Mouse (Mus musculus) spleen, adult 2 months (tissue): ENCODE data around the gene Mapk7. TPM values are rescaled to one million over a fixed set of nuclear protein-coding genes. Genes with fewer than 3 reads are reported as not detected.
A peak's percentile ranks its signal among the peaks of the same experiment; 100 is the strongest.

Experiments used
- DNase-seq, 2 experiments: peaks; one replicate each; pipeline versions ENCODE4 v3.0.0 to v3.0.0-alpha.2; 2012 to 2021; ENCODE audit warnings: low spot score in 2 of 2, low read depth in 1 of 2
- H3K27ac ChIP-seq: fragments of 200-500 bp; 2 replicates; pipeline ENCODE4 v1.5.1; 2012; ENCODE audit warnings: low read length, inconsistent platforms; ENCODE audit not compliant: insufficient read depth
- H3K27me3 ChIP-seq: fragments of 200-500 bp; 2 replicates; pipeline ENCODE4 v1.6.1; 2012; ENCODE audit warnings: mild to moderate bottlenecking, moderate library complexity, low read length, inconsistent platforms; ENCODE audit not compliant: control insufficient read depth, insufficient read depth
- H3K36me3 ChIP-seq: fragments of 200-500 bp; 2 replicates; pipeline ENCODE4 v1.6.1; 2012; ENCODE audit warnings: mild to moderate bottlenecking, low read length, inconsistent platforms; ENCODE audit not compliant: control insufficient read depth, insufficient read depth
- H3K4me1 ChIP-seq: fragments of 200-500 bp; 2 replicates; pipeline ENCODE4 v1.6.1; 2011; ENCODE audit warnings: inconsistent platforms; ENCODE audit not compliant: control insufficient read depth, insufficient read depth, insufficient read length
- H3K4me3 ChIP-seq: fragments of 200-500 bp; 2 replicates; pipeline ENCODE4 v1.5.1; 2011; ENCODE audit warnings: mild to moderate bottlenecking, inconsistent platforms; ENCODE audit not compliant: insufficient read depth, insufficient read length; ENCODE audit errors: extremely low read depth
- CTCF ChIP-seq: fragments of 200-500 bp; IDR thresholded peaks from 2 replicates; pipeline ENCODE4 v1.5.1; 2011; ENCODE audit warnings: mild to moderate bottlenecking, inconsistent platforms; ENCODE audit not compliant: insufficient read depth, insufficient read length, insufficient replicate concordance; ENCODE audit errors: extremely low read depth
- POLR2A ChIP-seq: fragments of 200-500 bp; IDR thresholded peaks from 2 replicates; pipeline ENCODE4 v1.6.1; 2011; ENCODE audit warnings: low read depth, low read length, inconsistent platforms
- WGBS: fragments of 180-500 bp; shearing (Covaris S2); methylation state at CpG from one replicate; pipeline ENCODE4 v1.1.7; 2018; 5-methylcytosine and 5-hydroxymethylcytosine counted together
- polyA plus RNA-seq: library from polyadenylated mRNA; depleted of rRNA; stranded (reverse); fragments of >200 nt; gene quantifications from 2 replicates; pipeline ENCODE4 v1.2.3, GENCODE M21; 2012

The Mapk7 gene
- polyA plus RNA-seq, 1 experiment, result 27.4 TPM

- TF ChIP-seq CTCF (peak; percentile 93), POLR2A (no peak)
- H3K4me3 ChIP-seq, result peak within 1 kb of the TSS; percentile 60
- H3K4me1 ChIP-seq, result no peaks in the 10 kb centered on the region
- peak; percentile 89 to 96 for DNase-seq
- H3K27ac ChIP-seq, result peak within 1 kb of the TSS; percentile 65
- H3K36me3 ChIP-seq, result no peaks in the 10 kb centered on the region
- WGBS, result under 1% methylated on average over 39 of the region's 39 CpGs
- no peaks in the 10 kb centered on the region for H3K27me3 ChIP-seq
These were observed 10.6 kb upstream of the Mapk7 start, which contains the start of gene B9d1 for GRCm38 (mm10) chr11:61504713-61505257. Gene B9d1, plus strand, starts transcription at chr11:61505144.

GRCm38 (mm10) chr11:61503933-61504332 is 9.7 kb upstream of the Mapk7 start:
- Histone ChIP-seq H3K36me3 (no peaks in the 10 kb centered on the region), H3K27ac (no peak overlapping the region), H3K27me3 (no peaks in the 10 kb centered on the region), H3K4me1 (no peaks in the 10 kb centered on the region), H3K4me3 (no peak overlapping the region)
- no peak for DNase-seq
- 72% methylated on average over 8 of the region's 8 CpGs for WGBS
- TF ChIP-seq CTCF (no peak), POLR2A (no peak)

- no peak for DNase-seq
- TF ChIP-seq CTCF, result no peak
- TF ChIP-seq POLR2A, result no peak
- peak overlapping the region; percentile 5; the same call in 1 of the 2 replicates for H3K27ac ChIP-seq
- H3K4me1 ChIP-seq, result no peaks in the 10 kb centered on the region
- H3K36me3 ChIP-seq, result no peaks in the 10 kb centered on the region
- WGBS, result 35% methylated on average over 6 of the region's 6 CpGs
- no peak overlapping the region for H3K4me3 ChIP-seq
- H3K27me3 ChIP-seq, result no peaks in the 10 kb centered on the region
These were observed 4.7 kb upstream of the Mapk7 start for GRCm38 (mm10) chr11:61498736-61499504.

GRCm38 (mm10) chr11:61497490-61497889 is 3.3 kb upstream of the Mapk7 start:
- no peak for TF ChIP-seq POLR2A
- TF ChIP-seq CTCF, result no peak
- no peaks in the 10 kb centered on the region for H3K27me3 ChIP-seq
- peaks cover 7% of the 10 kb centered on the region; the same call in 1 of the 2 replicates for H3K4me1 ChIP-seq
- no peak for DNase-seq
- 47% methylated on average over 1 of the region's 1 CpGs for WGBS
- H3K36me3 ChIP-seq, result no peaks in the 10 kb centered on the region
- no peak overlapping the region for H3K4me3 ChIP-seq
- H3K27ac ChIP-seq, result no peak overlapping the region

GRCm38 (mm10) chr11:61495528-61495927 is 1.3 kb upstream of the Mapk7 start:
- TF ChIP-seq CTCF (no peak), POLR2A (no peak)
- H3K4me3 ChIP-seq, result no peak overlapping the region
- WGBS, result 82% methylated on average over 2 of the region's 2 CpGs

GRCm38 (mm10) chr11:61493525-61494128 is 579 bp downstream of the Mapk7 start:
- TF ChIP-seq POLR2A (no peak), CTCF (no peak)
- Histone ChIP-seq H3K4me1 (peaks cover 7% of the 10 kb centered on the region; the same call in 1 of the 2 replicates), H3K27ac (peak overlapping the region; percentile 64), H3K36me3 (peaks cover 13% of the 10 kb centered on the region), H3K27me3 (no peaks in the 10 kb centered on the region), H3K4me3 (peak overlapping the region; percentile 74)
- peak; percentile 23 to 31 for DNase-seq
- WGBS, result 1% methylated on average over 50 of the region's 50 CpGs

More at GRCm38 (mm10) chr11:61495528-61495927, 1.3 kb upstream of the Mapk7 start:
- H3K27me3 ChIP-seq, result no peaks in the 10 kb centered on the region
- peaks cover 7% of the 10 kb centered on the region for H3K36me3 ChIP-seq
- peaks cover 7% of the 10 kb centered on the region; the same call in 1 of the 2 replicates for H3K4me1 ChIP-seq
- no peak for DNase-seq
- no peak overlapping the region for H3K27ac ChIP-seq
